Mouse (Mus musculus) bone marrow macrophage, adult 2 months (primary cell): ENCODE measurements at regions not wholly inside any gene's neighbourhood (a gene's known extent, or its start where the extent isn't known, plus 50 kb on each side); places are given as distances from the start of the nearest gene placed in this dataset.

Experiments
- CTCF ChIP-seq: IDR thresholded peaks from 2 replicates; pipeline ENCODE4 v1.5.1; 2012; ENCODE audit warnings: low read depth, mild to moderate bottlenecking, low read length, moderate library complexity
- POLR2A ChIP-seq: IDR thresholded peaks from 2 replicates; pipeline ENCODE4 v1.6.1; 2012; ENCODE audit warnings: mild to moderate bottlenecking, low read depth, low read length, borderline replicate concordance

DNA sequence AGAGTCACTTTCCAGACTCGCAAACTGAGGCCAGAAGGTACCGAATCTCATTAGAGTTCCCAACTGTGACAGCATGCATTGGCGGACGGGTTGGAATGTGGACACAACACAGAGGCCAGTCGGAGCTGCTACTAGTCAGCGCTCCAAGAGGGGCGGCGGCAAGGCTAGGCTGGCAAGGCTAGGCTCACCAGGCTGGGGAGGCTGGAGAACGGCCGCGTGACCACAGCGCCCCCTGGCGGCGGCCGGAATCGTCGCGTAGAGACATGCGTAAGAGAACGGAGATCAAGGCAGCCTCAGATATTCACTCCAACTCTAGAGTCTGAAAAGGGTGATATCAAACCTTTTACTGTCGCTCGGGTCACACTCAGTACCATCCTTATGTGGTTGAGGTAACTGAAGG lies 72.8 kb upstream of the Cdh5 start:
- TF ChIP-seq CTCF (peak; percentile 60), POLR2A (no peak)
